Mouse (Mus musculus) C2C12 (cell line): ENCODE data around the gene Zfp609.

Source experiments
- CEBPB ChIP-seq: IDR thresholded peaks from one replicate; pipeline ENCODE4 v1.6.1; 2011; ENCODE audit warnings: low read depth, mild to moderate bottlenecking, control low read depth, moderate library complexity
- CTCF ChIP-seq: IDR thresholded peaks from one replicate; pipeline ENCODE4 v1.5.1; 2011; ENCODE audit not compliant: control insufficient read depth, insufficient read depth, insufficient read length
- FOSL1 ChIP-seq: IDR thresholded peaks from one replicate; pipeline ENCODE4 v1.8.0; 2011; ENCODE audit warnings: mild to moderate bottlenecking, low read length; ENCODE audit not compliant: poor library complexity, insufficient read depth, severe bottlenecking
- MAX ChIP-seq: IDR thresholded peaks from one replicate; pipeline ENCODE4 v1.6.1; 2011; ENCODE audit warnings: mild to moderate bottlenecking, control low read depth
- MYOG ChIP-seq: IDR thresholded peaks from one replicate; pipeline ENCODE4 v1.6.1; 2011; ENCODE audit not compliant: control insufficient read depth, insufficient read length; ENCODE audit errors: extremely low read depth
- USF1 ChIP-seq: IDR thresholded peaks from one replicate; pipeline ENCODE4 v1.6.1; 2011; ENCODE audit warnings: low read depth, mild to moderate bottlenecking, control low read depth, moderate library complexity

DNA sequence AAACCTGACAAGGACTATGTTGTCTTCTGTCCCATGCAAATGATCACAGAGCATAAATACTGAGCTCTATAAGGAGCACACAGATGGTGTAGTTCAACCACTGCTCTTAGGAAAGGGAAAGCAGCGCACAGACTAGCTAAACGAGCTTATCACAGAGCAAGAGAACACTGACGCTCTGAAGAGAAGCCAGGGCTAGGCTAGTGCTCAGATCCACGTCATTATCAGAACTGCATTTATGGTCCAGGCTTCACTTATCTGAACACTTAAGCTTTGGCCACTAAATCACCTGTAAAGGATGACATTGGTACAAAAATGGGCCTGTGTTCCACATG lies 102.1 kb downstream of the Zfp609 start:
- TF ChIP-seq CTCF (no peak), USF1 (no peak), MYOG (no peak), MAX (no peak), FOSL1 (no peak), CEBPB (no peak)
